Mouse (Mus musculus) lung, embryonic 14.5 days (tissue): ENCODE measurements around the gene Crtc1. TPM values are rescaled to one million over a fixed set of nuclear protein-coding genes. Genes with fewer than 3 reads are reported as not detected.

Experiments used
- ATAC-seq: fragments of 200-750 bp; cut with Nextera tagmentation; 2 replicates; pipeline ENCODE4 v1.8.0; 2017; ENCODE audit warnings: mild to moderate bottlenecking, moderate TSS enrichment, moderate library complexity; ENCODE audit not compliant: insufficient read depth
- DNase-seq: peaks from one replicate; pipeline ENCODE4 v3.0.0-alpha.2; 2015
- H3K27ac ChIP-seq: fragments of 300-500 bp; sonication (generic); 2 replicates; pipeline ENCODE4 v1.5.1; 2014; ENCODE audit warnings: low read depth, mild to moderate bottlenecking, moderate library complexity
- H3K27me3 ChIP-seq: fragments of 300-500 bp; sonication (generic); 2 replicates; pipeline ENCODE4 v1.6.1; 2014; ENCODE audit warnings: low read length, control low read depth; ENCODE audit not compliant: insufficient read depth
- H3K36me3 ChIP-seq: fragments of 300-500 bp; sonication (generic); 2 replicates; pipeline ENCODE4 v1.6.1; 2014; ENCODE audit warnings: control low read depth; ENCODE audit not compliant: insufficient read depth
- H3K4me1 ChIP-seq: fragments of 300-500 bp; sonication (generic); 2 replicates; pipeline ENCODE4 v1.6.1; 2014; ENCODE audit warnings: antibody characterized with exemption, control low read depth; ENCODE audit not compliant: insufficient read depth
- H3K4me2 ChIP-seq: fragments of 300-500 bp; sonication (generic); 2 replicates; pipeline ENCODE4 v1.6.1; 2014; ENCODE audit warnings: mild to moderate bottlenecking
- H3K4me3 ChIP-seq: fragments of 300-500 bp; sonication (generic); 2 replicates; pipeline ENCODE4 v1.5.1; 2014; ENCODE audit warnings: low read depth, low read length
- H3K9ac ChIP-seq: fragments of 300-500 bp; sonication (generic); 2 replicates; pipeline ENCODE4 v1.6.1; 2014
- H3K9me3 ChIP-seq: fragments of 300-500 bp; sonication (generic); 2 replicates; pipeline ENCODE4 v1.6.1; 2016; ENCODE audit warnings: low read depth, low read length, control low read depth
- CTCF ChIP-seq: IDR thresholded peaks from 2 replicates; pipeline ENCODE4 v1.5.1; 2016; ENCODE audit warnings: antibody characterized with exemption, low read depth
- WGBS: fragments of 180-500 bp; shearing (Covaris S2); extraction: QIAGEN DNeasy Blood & Tissue Kit; methylation state at CpG from one replicate; pipeline ENCODE4 v1.1.7; 2014; 5-methylcytosine and 5-hydroxymethylcytosine counted together
- polyA plus RNA-seq: library from polyadenylated mRNA; unstranded; fragments of >200 nt; fragmentation: Nextera tagmentation; extraction: Ambion mirVana; gene quantifications from 2 replicates; pipeline ENCODE4 v1.2.1, GENCODE M21; 2014

Crtc1 gene
- polyA plus RNA-seq, 1 experiment from 2014 or later: 21.8 TPM

GRCm38 (mm10) chr8:70463306-70463705 is 23.9 kb upstream of the Crtc1 start:
- 71% methylated on average over 4 of the region's 4 CpGs for WGBS

GRCm38 (mm10) chr8:70462516-70462813 is 23.1 kb upstream of the Crtc1 start:
- no peaks in the 10 kb centered on the region for H3K9me3 ChIP-seq
- no peak for TF ChIP-seq CTCF
- H3K27me3 ChIP-seq: no peaks in the 10 kb centered on the region
- H3K9ac ChIP-seq: no peak overlapping the region
- no peak for ATAC-seq
- no peaks in the 10 kb centered on the region for H3K36me3 ChIP-seq
- no peak for DNase-seq
- no peak overlapping the region for H3K4me2 ChIP-seq
- H3K4me1 ChIP-seq: no peaks in the 10 kb centered on the region
- 92% methylated on average over 8 of the region's 8 CpGs for WGBS
- no peak overlapping the region for H3K4me3 ChIP-seq
- no peak overlapping the region for H3K27ac ChIP-seq

More at GRCm38 (mm10) chr8:70463306-70463705, 23.9 kb upstream of the Crtc1 start:
- Histone ChIP-seq H3K36me3 (no peaks in the 10 kb centered on the region), H3K9me3 (no peaks in the 10 kb centered on the region), H3K4me2 (no peak overlapping the region), H3K27ac (no peak overlapping the region), H3K4me1 (no peaks in the 10 kb centered on the region), H3K4me3 (no peak overlapping the region), H3K27me3 (no peaks in the 10 kb centered on the region), H3K9ac (no peak overlapping the region)
- DNase-seq (no peak), ATAC-seq (no peak)
- TF ChIP-seq CTCF: no peak

GRCm38 (mm10) chr8:70461765-70462515 is 22.6 kb upstream of the Crtc1 start:
- Histone ChIP-seq H3K4me2 (no peak overlapping the region), H3K4me3 (no peak overlapping the region), H3K4me1 (no peaks in the 10 kb centered on the region), H3K27ac (no peak overlapping the region), H3K9ac (no peak overlapping the region), H3K36me3 (no peaks in the 10 kb centered on the region), H3K27me3 (no peaks in the 10 kb centered on the region), H3K9me3 (no peaks in the 10 kb centered on the region)
- DNase-seq: no peak
- ATAC-seq: peak; percentile 10; the same call in 1 of the 2 replicates
- no peak for TF ChIP-seq CTCF
- 85% methylated on average over 16 of the region's 16 CpGs for WGBS

GRCm38 (mm10) chr8:70460606-70461005 is 21.2 kb upstream of the Crtc1 start:
- H3K4me1 ChIP-seq: no peaks in the 10 kb centered on the region
- no peak overlapping the region for H3K4me3 ChIP-seq
- TF ChIP-seq CTCF: no peak
- no peaks in the 10 kb centered on the region for H3K27me3 ChIP-seq
- no peak overlapping the region for H3K9ac ChIP-seq
- ATAC-seq (no peak), DNase-seq (no peak)
- no peaks in the 10 kb centered on the region for H3K9me3 ChIP-seq
- WGBS: 69% methylated on average over 9 of the region's 9 CpGs
- no peaks in the 10 kb centered on the region for H3K36me3 ChIP-seq
- H3K4me2 ChIP-seq: no peak overlapping the region
- no peak overlapping the region for H3K27ac ChIP-seq

- no peaks in the 10 kb centered on the region for H3K4me1 ChIP-seq
- 82% methylated on average over 5 of the region's 5 CpGs for whole genome bisulfite sequencing
- no peak for DNase-seq
- H3K36me3 ChIP-seq: no peaks in the 10 kb centered on the region
- H3K9ac ChIP-seq: no peak overlapping the region
- no peaks in the 10 kb centered on the region for H3K9me3 ChIP-seq
- H3K27ac ChIP-seq: no peak overlapping the region
- TF ChIP-seq CTCF: no peak
- no peak overlapping the region for H3K4me3 ChIP-seq
- H3K27me3 ChIP-seq: no peaks in the 10 kb centered on the region
- H3K4me2 ChIP-seq: no peak overlapping the region
- ATAC-seq: no peak
Observed at GRCm38 (mm10) chr8:70460199-70460598, 20.8 kb upstream of the Crtc1 start.

GRCm38 (mm10) chr8:70459636-70460035 is 20.3 kb upstream of the Crtc1 start:
- H3K9ac ChIP-seq: no peak overlapping the region
- DNase-seq (no peak), ATAC-seq (no peak)
- no peaks in the 10 kb centered on the region for H3K4me1 ChIP-seq
- no peaks in the 10 kb centered on the region for H3K36me3 ChIP-seq
- no peak overlapping the region for H3K4me3 ChIP-seq
- 97% methylated on average over 2 of the region's 2 CpGs for WGBS
- H3K4me2 ChIP-seq: no peak overlapping the region
- peak; percentile 31; the same call in 1 of the 2 replicates for TF ChIP-seq CTCF
- H3K27ac ChIP-seq: no peak overlapping the region
- no peaks in the 10 kb centered on the region for H3K9me3 ChIP-seq
- no peaks in the 10 kb centered on the region for H3K27me3 ChIP-seq

- no peaks in the 10 kb centered on the region for H3K4me1 ChIP-seq
- H3K4me3 ChIP-seq: no peak overlapping the region
- no peak overlapping the region for H3K27ac ChIP-seq
- no peak for DNase-seq
- WGBS: 73% methylated on average over 3 of the region's 3 CpGs
- no peaks in the 10 kb centered on the region for H3K9me3 ChIP-seq
- H3K4me2 ChIP-seq: no peak overlapping the region
- ATAC-seq: no peak
- H3K27me3 ChIP-seq: no peaks in the 10 kb centered on the region
- H3K9ac ChIP-seq: no peak overlapping the region
- no peak for TF ChIP-seq CTCF
- no peaks in the 10 kb centered on the region for H3K36me3 ChIP-seq
Observed at GRCm38 (mm10) chr8:70458462-70458861, 19.1 kb upstream of the Crtc1 start.
